Comparison of ENCODE assay signal across 10 mouse cellular contexts in genomic region chr13:104094531-104095385, GRCm38 (mm10). TPM values are rescaled to one million over a fixed set of nuclear protein-coding genes. Genes with fewer than 3 reads are reported as not detected.
DNase-seq lines count a peak whose midpoint lies in the region; ATAC-seq and TF ChIP-seq lines count a peak whose summit lies in the region.
"Had no signal": no experiment of that assay in that cellular context is flagged by ENCODE, and none has a peak within 500 bp of the region (broad histone marks: within the 10 kb centered on the region; RNA-seq: fewer than 3 reads in every experiment).

No protein-coding gene starts in this region.

- H3K36me3 ChIP-seq in embryonic facial prominence, embryonic 14.5 days (ENCODE audit: control insufficient read depth, insufficient read depth, low read length) = no peaks in the 10 kb centered on the region
- no peaks in the 10 kb centered on the region; the same call in 1 of the 2 replicates for H3K36me3 ChIP-seq in embryonic facial prominence, embryonic 10.5 days (replicated peaks)
- no peaks in the 10 kb centered on the region for H3K36me3 ChIP-seq in heart, postnatal 0 days (replicated peaks; ENCODE audit: control insufficient read depth, insufficient read depth, low read length)

- WGBS in embryonic facial prominence, embryonic 14.5 days = 77% methylated on average over 10 of the region's 11 CpGs
- 84% methylated on average over 11 of the region's 11 CpGs for WGBS in embryonic facial prominence, embryonic 10.5 days
- 74% methylated on average over 11 of the region's 11 CpGs for WGBS in heart, postnatal 0 days

- peaks cover 4% of the 10 kb centered on the region; the same call in 1 of the 2 replicates for H3K4me1 ChIP-seq in embryonic facial prominence, embryonic 14.5 days (ENCODE audit: control insufficient read depth, insufficient read depth, low read length)
- 0 out of 2 replicates have a peak, but pooled peaks cover 6% of the 10 kb centered on the region for H3K4me1 ChIP-seq in embryonic facial prominence, embryonic 10.5 days
- H3K4me1 ChIP-seq in heart, postnatal 0 days (ENCODE audit: control insufficient read depth, insufficient read depth) = peaks cover 16% of the 10 kb centered on the region; the same call in 1 of the 2 replicates
- H3K4me1 ChIP-seq: forebrain, embryonic 10.5 days had no signal

- H3K27me3 ChIP-seq in embryonic facial prominence, embryonic 14.5 days (replicated peaks; ENCODE audit: control insufficient read depth, insufficient read depth, low read length) = no peaks in the 10 kb centered on the region
- H3K27me3 ChIP-seq in embryonic facial prominence, embryonic 10.5 days (replicated peaks; ENCODE audit: low read depth, poor library complexity, severe bottlenecking) = no peaks in the 10 kb centered on the region
- H3K27me3 ChIP-seq in heart, postnatal 0 days (ENCODE audit: control insufficient read depth, insufficient read depth, low read length) = no peaks in the 10 kb centered on the region

- no peak overlapping the region for H3K9ac ChIP-seq in embryonic facial prominence, embryonic 14.5 days (ENCODE audit: low read depth, low read length)
- no peak overlapping the region for H3K9ac ChIP-seq in heart, postnatal 0 days (replicated peaks; ENCODE audit: low read depth, low read length)

- no peaks in the 10 kb centered on the region for H3K9me3 ChIP-seq in embryonic facial prominence, embryonic 14.5 days (ENCODE audit: control insufficient read depth, low read length)
- H3K9me3 ChIP-seq in embryonic facial prominence, embryonic 10.5 days = no peaks in the 10 kb centered on the region
- H3K9me3 ChIP-seq in heart, postnatal 0 days (replicated peaks; ENCODE audit: control insufficient read depth, low read length) = no peaks in the 10 kb centered on the region
- H3K9me3 ChIP-seq: forebrain, embryonic 10.5 days had no signal

- no peak for TF ChIP-seq EP300 in heart, postnatal 0 days (IDR thresholded peaks at IDR 0.05; ENCODE audit: low read depth)

- no peak for ATAC-seq in embryonic facial prominence, embryonic 14.5 days (ENCODE audit: low read depth)
- ATAC-seq in heart, postnatal 0 days (ENCODE audit: insufficient read depth, low read depth) = peak; percentile 55; the same call in 1 of the 2 replicates
- ATAC-seq in activated CD4-positive, CD25-positive, alpha-beta regulatory T cell, adult 4 months = no peak
- ATAC-seq: inflammation-experienced regulatory T-cells, adult 6 months had no signal

- no peak overlapping the region for H3K4me2 ChIP-seq in embryonic facial prominence, embryonic 14.5 days (ENCODE audit: low read depth, low read length)
- H3K4me2 ChIP-seq in heart, postnatal 0 days (ENCODE audit: low read depth, low read length) = no peak overlapping the region

- no peak for TF ChIP-seq CTCF in heart, postnatal 0 days (IDR thresholded peaks at IDR 0.05; ENCODE audit: low read depth)

- peak; percentile 10 for DNase-seq in embryonic facial prominence, embryonic 14.5 days (ENCODE audit: low spot score)
- DNase-seq in embryonic facial prominence, embryonic 10.5 days (ENCODE audit: low spot score) = no peak
- peak; percentile 58 for DNase-seq in adrenal gland, postnatal 14 days
- no peak for DNase-seq in heart, postnatal 0 days (ENCODE audit: low spot score)
- DNase-seq in lung, postnatal 14 days = peak; percentile 26
- no peak for DNase-seq in embryo, embryonic 10.5 days (ENCODE audit: low spot score)
- no peak for DNase-seq in spleen, adult 12 weeks (ENCODE audit: low spot score)

- no peak overlapping the region for H3K4me3 ChIP-seq in embryonic facial prominence, embryonic 14.5 days (ENCODE audit: low read depth, low read length)
- no peak overlapping the region for H3K4me3 ChIP-seq in embryonic facial prominence, embryonic 10.5 days
- H3K4me3 ChIP-seq in heart, postnatal 0 days (ENCODE audit: low read depth, low read length) = no peak overlapping the region
- H3K4me3 ChIP-seq: forebrain, embryonic 10.5 days had no signal

- no peak overlapping the region for H3K27ac ChIP-seq in embryonic facial prominence, embryonic 14.5 days (replicated peaks; ENCODE audit: low read depth, low read length)
- no peak overlapping the region for H3K27ac ChIP-seq in embryonic facial prominence, embryonic 10.5 days (replicated peaks)
- 0 out of 2 replicates have a peak overlapping the region, but pooled peaks have one; percentile 0 for H3K27ac ChIP-seq in heart, postnatal 0 days (ENCODE audit: low read depth)
- H3K27ac ChIP-seq: forebrain, embryonic 10.5 days had no signal

RNA-seq across cellular contexts. Expression of gene Nln, which starts 14.7 kb away (rescaled TPM):
- 20.2 and 21.5 TPM in 2 replicates for polyA plus RNA-seq in embryonic facial prominence, embryonic 14.5 days (2014; fragmentation: Nextera tagmentation; extraction: Ambion mirVana)
- 20.2 and 20.8 TPM in 2 replicates for polyA plus RNA-seq in embryonic facial prominence, embryonic 10.5 days (2016; fragmentation: Nextera tagmentation; extraction: Ambion mirVana)
- 21.0 and 26.5 TPM in 2 replicates for total RNA-seq in adrenal gland, postnatal 14 days (2021)
- 31.1 and 42.2 TPM in 2 replicates for total RNA-seq in heart, postnatal 0 days (2014; rRNA removed; ENCODE audit: low replicate concordance)
- 16.2 and 17.0 TPM in 2 replicates for polyA plus RNA-seq in heart, postnatal 0 days (2015; fragmentation: Nextera tagmentation; extraction: Ambion mirVana)
- polyA plus RNA-seq in activated CD4-positive, CD25-positive, alpha-beta regulatory T cell, adult 4 months (2017; shearing (Covaris generic)) = 1 to 10 TPM; 6.3 to 8.3 TPM

RNA-seq across cellular contexts. Expression of gene Sgtb, which starts 14.8 kb away (rescaled TPM):
- polyA plus RNA-seq in embryonic facial prominence, embryonic 14.5 days (2014; fragmentation: Nextera tagmentation; extraction: Ambion mirVana) = 8.0 and 8.9 TPM in 2 replicates
- 7.9 and 8.1 TPM in 2 replicates for polyA plus RNA-seq in embryonic facial prominence, embryonic 10.5 days (2016; fragmentation: Nextera tagmentation; extraction: Ambion mirVana)
- 7.1 and 9.7 TPM in 2 replicates for total RNA-seq in adrenal gland, postnatal 14 days (2021)
- 1.1 and 1.6 TPM in 2 replicates for total RNA-seq in heart, postnatal 0 days (2014; rRNA removed; ENCODE audit: low replicate concordance)
- 1.1 TPM in 2 replicates for polyA plus RNA-seq in heart, postnatal 0 days (2015; fragmentation: Nextera tagmentation; extraction: Ambion mirVana)
- under 1 TPM; 0.15 to 0.42 TPM for polyA plus RNA-seq in activated CD4-positive, CD25-positive, alpha-beta regulatory T cell, adult 4 months (2017; shearing (Covaris generic))

Comparison
In these comparisons a context has a peak if more than half of its experiments do, and no peak if none do; other contexts are left out.
1. DNase-seq: peak in embryonic facial prominence, embryonic 14.5 days (single experiment), adrenal gland, postnatal 14 days (single experiment) and lung, postnatal 14 days (single experiment); none in embryonic facial prominence, embryonic 10.5 days (single experiment), heart, postnatal 0 days (single experiment), embryo, embryonic 10.5 days (single experiment) and spleen, adult 12 weeks (single experiment).